Mouse (Mus musculus): ENCODE measurements around the gene Pmvk. TPM values are rescaled to one million over a fixed set of nuclear protein-coding genes. Genes with fewer than 3 reads are reported as not detected.

Pmvk gene
- polyA plus RNA-seq, 1 experiment from 2014 or later: 127 TPM

DNA sequence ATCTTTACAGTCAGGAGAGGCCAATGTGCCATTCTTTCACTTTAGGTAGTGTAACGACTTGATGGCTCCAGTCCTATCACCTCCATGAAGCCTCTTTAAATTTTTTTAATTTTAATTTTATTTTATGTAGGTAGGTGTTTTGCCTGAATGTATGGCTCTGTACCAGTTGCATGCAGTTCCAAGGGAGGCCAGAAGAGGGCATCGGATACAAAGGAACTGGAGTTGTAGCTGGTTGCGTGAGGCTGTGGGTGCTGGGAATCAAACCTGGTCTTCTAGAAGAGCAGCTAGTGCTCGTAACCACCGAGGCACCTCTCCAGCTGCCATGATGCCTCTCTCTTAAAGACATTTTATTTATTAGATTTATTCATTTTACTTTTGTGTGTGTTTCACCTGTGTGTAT lies 62.0 kb downstream of the Pmvk start:
- Histone ChIP-seq H3K27ac (replicated peaks) (no peak overlapping the region), H3K4me3 (no peak overlapping the region), H3K4me1 (replicated peaks) (peaks cover 27% of the 10 kb centered on the region), H3K9me3 (no peaks in the 10 kb centered on the region), H3K27me3 (no peaks in the 10 kb centered on the region), H3K4me2 (no peak overlapping the region), H3K36me3 (no peaks in the 10 kb centered on the region), H3K9ac (no peak overlapping the region)
- 95% methylated on average over 5 of the region's 5 CpGs for WGBS
- ATAC-seq (ENCODE audit: low FRiP score, low read depth): no peak

Other genes starting within 250 kb of the Pmvk start
- gene Thbs3, start 239.4 kb upstream of the Pmvk start, polyA plus RNA-seq (2015; fragmentation: Nextera tagmentation; extraction: Ambion mirVana): 51.5 and 51.6 TPM in 2 replicates
- gene Mtx1, start 227.5 kb upstream of the Pmvk start, polyA plus RNA-seq (2015; fragmentation: Nextera tagmentation; extraction: Ambion mirVana): 149 and 152 TPM in 2 replicates
- gene Muc1, start 225.5 kb upstream of the Pmvk start, polyA plus RNA-seq (2015; fragmentation: Nextera tagmentation; extraction: Ambion mirVana): 1.2 and 1.6 TPM in 2 replicates
- 196 and 211 TPM in 2 replicates for gene Krtcap2, start 208.6 kb upstream of the Pmvk start, polyA plus RNA-seq (2015; fragmentation: Nextera tagmentation; extraction: Ambion mirVana)
- 71.3 and 81.6 TPM in 2 replicates for gene Trim46, start 208.2 kb upstream of the Pmvk start, polyA plus RNA-seq (2015; fragmentation: Nextera tagmentation; extraction: Ambion mirVana)
- 80.0 and 88.4 TPM in 2 replicates for gene Dpm3, start 195.2 kb upstream of the Pmvk start, polyA plus RNA-seq (2015; fragmentation: Nextera tagmentation; extraction: Ambion mirVana)
- 36.2 and 38.5 TPM in 2 replicates for gene Slc50a1, start 184.0 kb upstream of the Pmvk start, polyA plus RNA-seq (2015; fragmentation: Nextera tagmentation; extraction: Ambion mirVana)
- 8.9 and 9.1 TPM in 2 replicates for gene Efna1, start 173.4 kb upstream of the Pmvk start, polyA plus RNA-seq (2015; fragmentation: Nextera tagmentation; extraction: Ambion mirVana)
- 62.4 and 72.3 TPM in 2 replicates for gene Efna3, start 131.6 kb upstream of the Pmvk start, polyA plus RNA-seq (2015; fragmentation: Nextera tagmentation; extraction: Ambion mirVana)
- gene Efna4, start 116.5 kb upstream of the Pmvk start, polyA plus RNA-seq (2015; fragmentation: Nextera tagmentation; extraction: Ambion mirVana): 6.0 and 7.4 TPM in 2 replicates
- gene Adam15, start 104.5 kb upstream of the Pmvk start, polyA plus RNA-seq (2015; fragmentation: Nextera tagmentation; extraction: Ambion mirVana): 71.0 and 77.1 TPM in 2 replicates
- 0.09 and 0.34 TPM in 2 replicates for gene Dcst2, start 92.6 kb upstream of the Pmvk start, polyA plus RNA-seq (2015; fragmentation: Nextera tagmentation; extraction: Ambion mirVana)
- gene Dcst1, start 89.3 kb upstream of the Pmvk start, polyA plus RNA-seq (2015; fragmentation: Nextera tagmentation; extraction: Ambion mirVana): 0.89 and 1.1 TPM in 2 replicates
- gene Zbtb7b, start 59.8 kb upstream of the Pmvk start, polyA plus RNA-seq (2015; fragmentation: Nextera tagmentation; extraction: Ambion mirVana): 0.82 and 0.83 TPM in 2 replicates
- gene Lenep, start 51.7 kb upstream of the Pmvk start, polyA plus RNA-seq (2015; fragmentation: Nextera tagmentation; extraction: Ambion mirVana): 0.89 TPM in 1 of 2 replicates, not detected in the other
- 33.3 and 34.9 TPM in 2 replicates for gene Flad1, start 42.7 kb upstream of the Pmvk start, polyA plus RNA-seq (2015; fragmentation: Nextera tagmentation; extraction: Ambion mirVana)
- gene Cks1b, start 36.2 kb upstream of the Pmvk start, polyA plus RNA-seq (2015; fragmentation: Nextera tagmentation; extraction: Ambion mirVana): 95.9 and 110 TPM in 2 replicates
- gene Shc1, start 36.1 kb upstream of the Pmvk start, polyA plus RNA-seq (2015; fragmentation: Nextera tagmentation; extraction: Ambion mirVana): 20.0 and 21.8 TPM in 2 replicates
- 43.1 and 45.8 TPM in 2 replicates for gene Pygo2, start 24.3 kb upstream of the Pmvk start, polyA plus RNA-seq (2015; fragmentation: Nextera tagmentation; extraction: Ambion mirVana)
- 18.1 and 20.4 TPM in 2 replicates for gene Pbxip1, start 17.8 kb upstream of the Pmvk start, polyA plus RNA-seq (2015; fragmentation: Nextera tagmentation; extraction: Ambion mirVana)
- gene Kcnn3, start 65.6 kb downstream of the Pmvk start, polyA plus RNA-seq (2015; fragmentation: Nextera tagmentation; extraction: Ambion mirVana): 9.1 and 9.6 TPM in 2 replicates